Mouse (Mus musculus) small intestine, adult 10 weeks (tissue): ENCODE results near the gene Vmn1r107. TPM values are rescaled to one million over a fixed set of nuclear protein-coding genes. Genes with fewer than 3 reads are reported as not detected.

ENCODE experiments used
- polyA plus RNA-seq: library from polyadenylated mRNA; stranded (reverse); fragments of 350-450 nt; fragmentation: Illumina TruSeq; extraction: RNeasy Lipid Tissue Mini Kit (QIAGEN cat#74804); gene quantifications from one replicate; pipeline ENCODE4 v1.2.3, GENCODE M21; 2014; ENCODE audit warnings: low replicate concordance

Gene Vmn1r107
- not detected for polyA plus RNA-seq

DNA sequence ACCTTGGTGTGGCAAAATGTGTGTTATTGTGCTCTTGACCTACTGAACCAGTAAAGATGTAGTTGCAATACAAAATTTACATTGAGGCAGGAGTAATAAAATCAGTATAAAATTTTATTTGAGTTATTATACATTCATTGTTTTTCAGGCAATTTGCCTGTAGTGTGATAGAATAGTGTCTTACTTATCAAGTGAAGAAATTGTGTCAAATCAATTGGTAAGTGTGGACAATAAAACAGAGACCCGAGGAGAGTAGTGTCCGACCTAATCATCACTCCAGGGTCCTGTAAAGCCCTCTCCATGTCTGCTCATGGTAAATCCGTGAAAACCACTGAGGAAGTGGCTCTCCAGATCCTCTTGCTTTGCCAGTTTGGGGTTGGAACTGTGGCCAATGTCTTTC, at the start of gene Vmn1r107:
Gene Vmn1r107, plus strand, starts transcription at position 301 of the 400 bp plus-strand sequence.

DNA sequence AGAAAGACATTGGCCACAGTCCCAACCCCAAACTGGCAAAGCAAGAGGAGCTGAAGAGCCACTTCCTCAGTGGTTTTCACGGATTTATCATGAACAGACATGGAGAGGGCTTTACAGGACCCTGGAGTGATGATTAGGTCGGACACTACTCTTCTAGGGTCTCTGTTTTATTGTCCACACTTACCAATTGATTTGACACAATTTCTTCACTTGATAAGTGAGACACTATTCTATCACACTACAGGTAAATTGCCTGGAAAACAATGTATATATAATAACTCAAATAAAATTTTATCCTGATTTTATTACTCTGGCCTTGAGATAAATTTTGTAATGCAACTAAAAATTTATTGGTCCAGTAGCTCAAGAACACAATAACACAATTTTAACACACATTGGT, 34.4 kb downstream of the Vmn1r107 start, which contains the start of gene Vmn1r111:
Gene Vmn1r111, minus strand, starts transcription at position 101 of the 400 bp plus-strand sequence.

Other genes starting within 250 kb of the Vmn1r107 start
- gene Vmn1r101, start 226.3 kb upstream of the Vmn1r107 start, polyA plus RNA-seq: not detected
- not detected for gene Gm10670, start 194.0 kb upstream of the Vmn1r107 start, polyA plus RNA-seq
- gene Vmn1r103, start 158.4 kb upstream of the Vmn1r107 start, polyA plus RNA-seq: not detected
- gene Vmn1r104, start 135.1 kb upstream of the Vmn1r107 start, polyA plus RNA-seq: not detected
- not detected for gene Gm5726, start 123.2 kb upstream of the Vmn1r107 start, polyA plus RNA-seq
- not detected for gene Gm4141, start 92.7 kb upstream of the Vmn1r107 start, polyA plus RNA-seq
- gene Gm4513, start 69.9 kb upstream of the Vmn1r107 start, polyA plus RNA-seq: not detected
- gene Vmn1r111, start 34.3 kb downstream of the Vmn1r107 start, polyA plus RNA-seq: not detected
- not detected for gene Gm10668, start 61.7 kb downstream of the Vmn1r107 start, polyA plus RNA-seq
- not detected for gene Vmn1r112, start 102.3 kb downstream of the Vmn1r107 start, polyA plus RNA-seq
- not detected for gene Vmn1r113, start 118.4 kb downstream of the Vmn1r107 start, polyA plus RNA-seq
- gene Vmn1r114, start 143.3 kb downstream of the Vmn1r107 start, polyA plus RNA-seq: not detected
- gene Vmn1r115, start 176.1 kb downstream of the Vmn1r107 start, polyA plus RNA-seq: not detected
- not detected for gene Vmn1r116, start 203.3 kb downstream of the Vmn1r107 start, polyA plus RNA-seq
- gene Vmn1r117, start 215.2 kb downstream of the Vmn1r107 start, polyA plus RNA-seq: not detected
- not detected for gene Vmn1r118, start 243.4 kb downstream of the Vmn1r107 start, polyA plus RNA-seq